Mouse (Mus musculus) monocyte, adult 2 months (primary cell): ENCODE data around the gene Gpd1l.
A peak's percentile ranks its signal among the peaks of the same experiment; 100 is the strongest.
"Not testable (repeated sequence)": the region's sequence is repeated elsewhere in the genome, so short reads cannot be mapped to it uniquely, and the experiment has no call there.

ENCODE experiments used
- DNase-seq, 2 experiments: peaks; one replicate each; pipeline ENCODE4 v3.0.0; 2022; ENCODE audit warnings: low spot score in 2 of 2, low read depth in 1 of 2

Gene Gpd1l

GRCm38 (mm10) chr9:114933723-114934171 is at the start of gene Gpd1l:
Gpd1l (minus strand) TSS chr9:114933987.
- DNase-seq, result peak; percentile 92 to 93

GRCm38 (mm10) chr9:114982689-114983360 is 49.0 kb upstream of the Gpd1l start, which contains the start of gene Rps27rt:
Rps27rt (minus strand) TSS chr9:114982739.
- no peak for DNase-seq

- no peak for DNase-seq
Measured at GRCm38 (mm10) chr9:114979969-114980368, 46.2 kb upstream of the Gpd1l start.

- no peak for DNase-seq
Measured at GRCm38 (mm10) chr9:114978281-114979111, 44.7 kb upstream of the Gpd1l start, which contains the start of gene Osbpl10. Osbpl10 (plus strand) TSS chr9:114978569.

- DNase-seq, result no peak
Measured at GRCm38 (mm10) chr9:114977461-114978280, 43.9 kb upstream of the Gpd1l start.

- DNase-seq, result not testable (repeated sequence)
Measured at GRCm38 (mm10) chr9:114966286-114966685, 32.5 kb upstream of the Gpd1l start.

GRCm38 (mm10) chr9:114964093-114964492 is 30.3 kb upstream of the Gpd1l start:
- DNase-seq, result no peak

GRCm38 (mm10) chr9:114960844-114961243 is 27.1 kb upstream of the Gpd1l start:
- DNase-seq, result no peak

GRCm38 (mm10) chr9:114960043-114960789 is 26.4 kb upstream of the Gpd1l start:
- DNase-seq, result no peak

- DNase-seq, result no peak
Measured at GRCm38 (mm10) chr9:114956945-114957344, 23.2 kb upstream of the Gpd1l start.

GRCm38 (mm10) chr9:114955340-114955739 is 21.6 kb upstream of the Gpd1l start:
- no peak for DNase-seq

- no peak for DNase-seq
Measured at GRCm38 (mm10) chr9:114952866-114953265, 19.1 kb upstream of the Gpd1l start.

- no peak for DNase-seq
Measured at GRCm38 (mm10) chr9:114948395-114948794, 14.6 kb upstream of the Gpd1l start.

- DNase-seq, result no peak
Measured at GRCm38 (mm10) chr9:114945576-114945975, 11.8 kb upstream of the Gpd1l start.

GRCm38 (mm10) chr9:114944642-114945041 is 10.9 kb upstream of the Gpd1l start:
- DNase-seq, result no peak

GRCm38 (mm10) chr9:114936687-114937086 is 2.9 kb upstream of the Gpd1l start:
- DNase-seq, result no peak

GRCm38 (mm10) chr9:114935321-114935720 is 1.5 kb upstream of the Gpd1l start:
- DNase-seq, result no peak

- DNase-seq, result no peak
Measured at GRCm38 (mm10) chr9:114934231-114934630, 444 bp upstream of the Gpd1l start.

- no peak for DNase-seq
Measured at GRCm38 (mm10) chr9:114933037-114933722, 607 bp downstream of the Gpd1l start.

- DNase-seq, result no peak
Measured at GRCm38 (mm10) chr9:114932607-114933006, 1.2 kb downstream of the Gpd1l start.
